Mouse (Mus musculus): ENCODE results near the gene Bbs9. TPM values are rescaled to one million over a fixed set of nuclear protein-coding genes. Genes with fewer than 3 reads are reported as not detected.

Bbs9 gene
- polyA plus RNA-seq, 1 experiment from 2014 or later = 20.4 TPM

DNA sequence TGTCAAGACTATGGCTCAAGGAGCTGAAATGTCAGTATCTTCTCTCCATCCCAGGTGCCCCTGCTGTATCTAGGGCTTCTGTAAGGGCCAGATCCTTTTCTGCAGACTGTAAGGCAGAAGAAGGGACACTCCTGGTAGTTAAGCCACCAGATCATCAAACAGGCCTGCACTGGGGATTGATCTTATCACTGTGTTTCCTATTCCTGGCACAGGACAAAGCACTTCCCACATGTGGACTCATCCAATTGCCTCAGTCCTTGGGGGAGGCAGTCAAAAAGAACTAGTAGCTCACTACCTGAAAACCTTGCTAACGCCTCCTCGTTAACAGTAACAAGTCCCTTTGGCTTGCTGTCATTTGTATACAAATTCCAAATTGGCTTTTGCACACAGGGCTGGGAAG is 336.4 kb downstream of the Bbs9 start:
- H3K9me3 ChIP-seq = no peaks in the 10 kb centered on the region
- 64% methylated on average over 2 of the region's 2 CpGs for WGBS
- no peaks in the 10 kb centered on the region for H3K4me1 ChIP-seq
- H3K36me3 ChIP-seq (replicated peaks) = no peaks in the 10 kb centered on the region
- H3K4me2 ChIP-seq = no peak overlapping the region
- H3K9ac ChIP-seq = no peak overlapping the region
- H3K4me3 ChIP-seq (replicated peaks) = no peak overlapping the region
- H3K27ac ChIP-seq = no peak overlapping the region
- ATAC-seq (ENCODE audit: low FRiP score) = no peak
- no peaks in the 10 kb centered on the region for H3K27me3 ChIP-seq

DNA sequence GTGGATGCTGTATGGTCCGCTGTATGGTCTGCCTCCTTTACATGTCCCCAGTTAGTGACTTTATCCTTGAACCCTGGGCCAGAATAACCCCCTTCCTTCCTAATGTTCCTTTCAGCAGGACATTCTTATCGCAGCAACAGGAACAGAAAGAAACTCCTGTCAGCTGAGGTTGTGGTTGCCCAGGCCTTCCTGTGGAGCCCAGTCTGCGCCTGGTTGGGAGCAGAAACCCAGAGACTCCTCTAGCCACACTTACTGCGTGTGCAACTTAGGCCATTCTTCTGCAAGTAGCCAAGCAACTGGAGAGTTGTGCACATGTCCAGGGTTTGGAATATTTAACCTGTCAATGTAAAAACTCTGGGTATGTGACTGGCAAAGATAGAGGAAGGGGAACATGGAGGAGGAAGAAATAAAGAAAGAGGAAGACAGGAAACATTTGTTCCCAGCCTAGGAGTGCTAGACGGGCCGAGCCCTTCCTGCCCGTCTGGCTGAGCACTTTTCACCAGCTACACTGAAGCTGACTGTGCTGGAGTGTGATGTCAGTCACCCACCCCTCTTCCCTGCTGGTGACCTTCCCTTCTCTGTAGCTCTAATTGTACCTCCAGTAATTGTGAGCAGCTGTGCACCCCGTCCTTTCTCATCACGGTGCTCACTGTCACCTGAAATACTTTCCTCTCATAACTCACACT is 339.0 kb downstream of the Bbs9 start:
- no peaks in the 10 kb centered on the region for H3K36me3 ChIP-seq (replicated peaks)
- no peaks in the 10 kb centered on the region for H3K9me3 ChIP-seq
- no peak overlapping the region for H3K4me3 ChIP-seq (replicated peaks)
- H3K4me1 ChIP-seq = no peaks in the 10 kb centered on the region
- WGBS = 69% methylated on average over 9 of the region's 9 CpGs
- no peaks in the 10 kb centered on the region for H3K27me3 ChIP-seq
- peak; percentile 44; the same call in 1 of the 2 replicates for ATAC-seq (ENCODE audit: low FRiP score)
- no peak overlapping the region for H3K27ac ChIP-seq
- no peak overlapping the region for H3K9ac ChIP-seq
- H3K4me2 ChIP-seq = no peak overlapping the region

DNA sequence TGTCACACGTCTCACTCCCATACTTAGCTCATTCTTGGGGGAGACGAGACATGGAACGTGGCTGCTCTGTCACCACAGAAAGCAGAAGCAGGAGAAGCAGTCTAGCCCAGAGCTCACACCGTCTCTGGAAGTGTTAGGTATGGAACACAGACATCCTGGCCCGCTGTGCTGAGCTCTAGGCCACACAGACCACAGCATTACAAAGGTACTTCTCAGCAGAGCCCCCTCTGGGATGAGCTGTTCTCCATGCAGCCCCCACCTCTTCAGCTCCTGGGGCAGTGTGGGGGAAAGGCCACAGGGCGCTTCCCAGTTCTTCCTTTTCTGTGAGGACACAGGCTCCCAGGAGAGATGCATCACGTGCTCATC is 339.6 kb downstream of the Bbs9 start:
- H3K4me3 ChIP-seq (replicated peaks) = no peak overlapping the region
- H3K9ac ChIP-seq = no peak overlapping the region
- no peaks in the 10 kb centered on the region for H3K4me1 ChIP-seq
- H3K27me3 ChIP-seq = no peaks in the 10 kb centered on the region
- H3K9me3 ChIP-seq = no peaks in the 10 kb centered on the region
- no peak overlapping the region for H3K4me2 ChIP-seq
- WGBS = 61% methylated on average over 7 of the region's 7 CpGs
- ATAC-seq (ENCODE audit: low FRiP score) = 0 out of 2 replicates have a peak, but pooled peaks have one; percentile 17
- H3K27ac ChIP-seq = no peak overlapping the region
- no peaks in the 10 kb centered on the region for H3K36me3 ChIP-seq (replicated peaks)

DNA sequence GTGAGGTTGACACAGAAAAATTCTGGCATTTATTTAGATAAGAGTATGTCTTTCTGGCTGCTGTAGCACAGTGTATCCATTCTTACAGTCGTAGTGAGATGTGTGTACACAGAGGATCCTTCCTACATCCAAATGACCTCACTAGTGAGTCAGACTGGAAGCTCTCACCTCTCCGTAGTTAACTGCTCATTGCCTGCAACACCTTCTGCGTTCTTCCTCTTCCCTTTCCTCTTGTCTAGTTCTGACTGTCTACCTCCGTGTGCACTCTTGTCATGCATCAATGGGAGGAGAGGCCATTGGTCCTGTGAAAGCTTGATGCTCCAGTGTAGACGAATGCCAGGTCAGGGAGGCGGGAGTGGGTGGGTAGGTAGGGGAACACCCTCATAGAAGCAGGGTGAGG is 344.0 kb downstream of the Bbs9 start:
- no peak overlapping the region for H3K4me2 ChIP-seq
- no peak overlapping the region for H3K4me3 ChIP-seq (replicated peaks)
- H3K9me3 ChIP-seq = no peaks in the 10 kb centered on the region
- peaks cover 6% of the 10 kb centered on the region; the same call in 1 of the 2 replicates for H3K4me1 ChIP-seq
- 91% methylated on average over 6 of the region's 6 CpGs for WGBS
- no peaks in the 10 kb centered on the region for H3K36me3 ChIP-seq (replicated peaks)
- ATAC-seq (ENCODE audit: low FRiP score) = no peak
- H3K27ac ChIP-seq = no peak overlapping the region
- H3K27me3 ChIP-seq = peaks cover 10% of the 10 kb centered on the region
- H3K9ac ChIP-seq = no peak overlapping the region

DNA sequence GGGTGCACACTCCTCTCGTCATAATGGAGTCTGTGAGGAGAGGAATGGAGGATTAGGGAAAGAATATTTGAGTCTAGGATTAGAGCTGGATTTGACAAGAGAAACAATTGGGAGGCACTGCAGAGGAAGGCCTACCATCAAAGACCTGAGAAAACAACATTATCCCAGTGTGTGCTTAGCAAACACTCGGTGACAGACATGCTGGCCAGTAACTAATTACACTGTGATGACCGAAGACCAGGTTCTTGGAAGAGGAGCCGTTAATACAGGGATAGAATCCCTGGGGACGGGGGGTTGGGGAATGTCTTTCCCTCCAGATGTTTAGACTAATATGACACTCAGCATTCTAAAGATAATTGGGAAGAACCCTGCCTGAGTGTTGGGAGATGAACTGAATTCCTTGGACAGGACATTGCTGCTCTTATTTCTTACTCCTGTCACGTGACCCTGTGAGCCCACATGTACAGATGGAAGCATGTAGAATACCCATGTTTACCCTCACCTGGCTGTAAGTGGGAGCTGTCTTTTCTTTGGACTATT is 345.2 kb downstream of the Bbs9 start:
- 20% methylated on average over 6 of the region's 6 CpGs for WGBS
- H3K27me3 ChIP-seq = peaks cover 19% of the 10 kb centered on the region
- no peaks in the 10 kb centered on the region for H3K36me3 ChIP-seq (replicated peaks)
- no peak overlapping the region for H3K9ac ChIP-seq
- H3K27ac ChIP-seq = no peak overlapping the region
- peak; percentile 37; the same call in 1 of the 2 replicates for ATAC-seq (ENCODE audit: low FRiP score)
- H3K4me1 ChIP-seq = peaks cover 13% of the 10 kb centered on the region
- H3K4me2 ChIP-seq = no peak overlapping the region
- no peak overlapping the region for H3K4me3 ChIP-seq (replicated peaks)
- H3K9me3 ChIP-seq = no peaks in the 10 kb centered on the region

DNA sequence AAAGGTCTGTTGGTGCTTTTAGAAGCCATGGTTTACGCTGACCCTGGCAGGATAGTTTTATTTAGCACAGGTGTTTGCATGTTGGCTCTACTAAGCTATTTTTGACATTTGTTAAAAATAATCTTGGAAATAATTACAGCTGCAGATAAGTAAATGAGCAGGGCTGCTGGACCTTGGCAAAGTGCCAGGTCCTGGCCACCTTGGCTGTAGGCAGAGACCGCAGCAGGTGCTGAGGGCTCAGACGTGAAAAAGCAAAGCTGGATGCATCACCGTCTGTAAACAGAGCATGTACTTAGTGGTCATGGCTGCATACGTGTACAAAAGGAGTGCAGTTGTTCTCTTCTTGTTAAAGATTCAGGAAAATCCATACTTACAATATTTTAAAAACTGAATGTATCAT is 347.3 kb downstream of the Bbs9 start:
- Histone ChIP-seq H3K27ac (no peak overlapping the region), H3K4me1 (peaks cover 16% of the 10 kb centered on the region), H3K27me3 (peaks cover 19% of the 10 kb centered on the region), H3K9me3 (no peaks in the 10 kb centered on the region), H3K9ac (no peak overlapping the region), H3K36me3 (replicated peaks) (no peaks in the 10 kb centered on the region), H3K4me3 (replicated peaks) (no peak overlapping the region), H3K4me2 (no peak overlapping the region)
- no peak for ATAC-seq (ENCODE audit: low FRiP score)
- 75% methylated on average over 5 of the region's 5 CpGs for WGBS

DNA sequence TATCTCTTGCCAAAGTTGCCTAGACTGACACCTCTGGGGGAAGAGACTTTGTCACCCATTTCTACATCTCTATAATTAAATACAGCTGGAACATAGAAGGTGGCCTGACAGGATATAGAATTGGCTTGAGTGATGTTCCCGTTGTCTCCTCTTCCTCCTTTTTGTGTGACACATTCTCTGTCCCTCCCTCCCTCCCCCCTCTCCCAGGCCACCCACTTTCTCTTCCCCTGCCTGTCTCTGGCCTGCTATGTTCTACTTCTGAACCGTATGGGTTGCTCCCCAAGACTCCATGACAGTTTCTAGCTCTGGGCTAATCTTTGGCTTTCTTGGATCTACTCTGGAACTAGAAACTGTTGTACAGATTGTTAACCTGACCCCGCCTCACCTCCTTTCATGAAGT is 348.3 kb downstream of the Bbs9 start:
- peaks cover 16% of the 10 kb centered on the region for H3K4me1 ChIP-seq
- H3K36me3 ChIP-seq (replicated peaks) = no peaks in the 10 kb centered on the region
- no peaks in the 10 kb centered on the region for H3K9me3 ChIP-seq
- peaks cover 25% of the 10 kb centered on the region for H3K27me3 ChIP-seq
- H3K9ac ChIP-seq = no peak overlapping the region
- H3K27ac ChIP-seq = no peak overlapping the region
- WGBS = 55% methylated on average over 3 of the region's 3 CpGs
- ATAC-seq (ENCODE audit: low FRiP score) = no peak
- no peak overlapping the region for H3K4me2 ChIP-seq
- no peak overlapping the region for H3K4me3 ChIP-seq (replicated peaks)

DNA sequence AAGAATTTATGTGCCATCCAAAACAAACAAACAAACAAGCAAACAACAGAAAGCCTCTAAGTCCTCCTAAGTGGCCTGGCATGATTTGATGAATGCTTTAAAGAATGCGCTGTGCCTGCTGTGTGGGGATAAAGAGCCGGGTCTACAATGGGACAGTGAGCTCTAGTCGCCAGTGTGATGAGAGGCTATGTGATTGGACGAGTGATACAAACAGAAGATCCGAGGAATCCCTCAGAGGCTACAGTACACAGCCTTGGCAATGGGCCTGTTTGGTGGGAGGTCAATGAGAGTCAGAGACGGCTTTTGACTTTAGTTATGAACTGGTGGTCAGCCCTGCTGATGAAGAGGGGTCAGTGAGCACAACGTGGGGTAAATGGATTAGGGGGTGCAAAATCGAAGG is 349.4 kb downstream of the Bbs9 start:
- Histone ChIP-seq H3K27me3 (peaks cover 29% of the 10 kb centered on the region), H3K4me2 (no peak overlapping the region), H3K4me1 (peaks cover 16% of the 10 kb centered on the region), H3K4me3 (replicated peaks) (no peak overlapping the region), H3K36me3 (replicated peaks) (no peaks in the 10 kb centered on the region), H3K9me3 (no peaks in the 10 kb centered on the region), H3K27ac (no peak overlapping the region), H3K9ac (no peak overlapping the region)
- no peak for ATAC-seq (ENCODE audit: low FRiP score)
- WGBS = 17% methylated on average over 8 of the region's 8 CpGs

DNA sequence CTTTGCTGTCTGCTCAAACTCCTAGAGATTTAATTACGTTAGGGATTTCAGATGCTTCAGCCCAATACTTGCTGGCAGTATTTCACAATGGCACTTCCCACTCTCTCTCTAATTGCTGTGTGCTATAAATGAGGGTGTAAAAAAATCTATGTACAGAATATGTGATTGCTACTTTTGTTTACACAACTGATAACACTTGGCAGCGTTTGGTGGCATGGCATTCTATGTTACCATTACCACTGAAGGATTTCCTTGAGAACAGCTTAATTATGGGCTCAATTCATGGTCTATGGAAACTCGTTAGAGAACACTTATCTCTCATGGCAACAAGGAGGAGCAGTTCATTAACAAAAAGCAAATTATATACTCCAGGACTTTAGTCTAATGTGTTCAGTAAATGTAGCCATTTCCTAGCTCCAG is 351.1 kb downstream of the Bbs9 start:
- H3K27ac ChIP-seq = no peak overlapping the region
- peaks cover 9% of the 10 kb centered on the region for H3K4me1 ChIP-seq
- H3K9me3 ChIP-seq = no peaks in the 10 kb centered on the region
- WGBS = 24% methylated on average over 3 of the region's 3 CpGs
- H3K4me3 ChIP-seq (replicated peaks) = no peak overlapping the region
- H3K9ac ChIP-seq = no peak overlapping the region
- H3K4me2 ChIP-seq = no peak overlapping the region
- H3K36me3 ChIP-seq (replicated peaks) = no peaks in the 10 kb centered on the region
- H3K27me3 ChIP-seq = peaks cover 33% of the 10 kb centered on the region
- ATAC-seq (ENCODE audit: low FRiP score) = peak; percentile 58; the same call in 1 of the 2 replicates

DNA sequence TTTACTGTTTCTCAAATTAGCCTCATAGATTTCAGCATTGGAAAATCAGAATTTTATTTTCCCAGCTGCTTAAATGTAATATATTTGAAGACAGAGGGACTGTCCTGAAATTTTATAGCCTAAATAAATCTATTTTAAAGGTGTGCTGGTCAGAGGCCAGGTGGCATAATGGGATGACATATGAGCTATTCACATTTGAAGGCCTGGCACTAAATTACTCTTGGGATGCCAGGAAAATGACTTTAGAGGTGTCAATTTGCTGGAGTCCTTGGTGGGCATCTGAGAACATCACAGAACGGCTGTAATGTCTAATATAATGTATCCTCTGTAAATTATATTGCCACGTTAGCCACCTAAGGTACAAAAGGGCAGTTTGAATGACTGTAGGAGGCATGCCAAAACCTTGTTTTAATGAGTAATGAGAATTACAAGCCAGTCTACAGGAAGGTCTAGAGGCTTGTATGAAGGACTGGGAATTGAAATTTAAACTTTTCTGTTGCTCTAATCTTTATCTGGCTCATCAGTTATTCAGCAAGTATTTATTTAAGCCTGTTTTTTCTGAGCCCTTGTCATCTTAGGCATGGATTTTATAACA is 351.8 kb downstream of the Bbs9 start:
- no peak overlapping the region for H3K4me3 ChIP-seq (replicated peaks)
- no peaks in the 10 kb centered on the region for H3K9me3 ChIP-seq
- peaks cover 9% of the 10 kb centered on the region for H3K4me1 ChIP-seq
- 68% methylated on average over 2 of the region's 2 CpGs for WGBS
- no peak for ATAC-seq (ENCODE audit: low FRiP score)
- no peak overlapping the region for H3K9ac ChIP-seq
- H3K36me3 ChIP-seq (replicated peaks) = no peaks in the 10 kb centered on the region
- H3K4me2 ChIP-seq = no peak overlapping the region
- peaks cover 32% of the 10 kb centered on the region for H3K27me3 ChIP-seq
- H3K27ac ChIP-seq = no peak overlapping the region

DNA sequence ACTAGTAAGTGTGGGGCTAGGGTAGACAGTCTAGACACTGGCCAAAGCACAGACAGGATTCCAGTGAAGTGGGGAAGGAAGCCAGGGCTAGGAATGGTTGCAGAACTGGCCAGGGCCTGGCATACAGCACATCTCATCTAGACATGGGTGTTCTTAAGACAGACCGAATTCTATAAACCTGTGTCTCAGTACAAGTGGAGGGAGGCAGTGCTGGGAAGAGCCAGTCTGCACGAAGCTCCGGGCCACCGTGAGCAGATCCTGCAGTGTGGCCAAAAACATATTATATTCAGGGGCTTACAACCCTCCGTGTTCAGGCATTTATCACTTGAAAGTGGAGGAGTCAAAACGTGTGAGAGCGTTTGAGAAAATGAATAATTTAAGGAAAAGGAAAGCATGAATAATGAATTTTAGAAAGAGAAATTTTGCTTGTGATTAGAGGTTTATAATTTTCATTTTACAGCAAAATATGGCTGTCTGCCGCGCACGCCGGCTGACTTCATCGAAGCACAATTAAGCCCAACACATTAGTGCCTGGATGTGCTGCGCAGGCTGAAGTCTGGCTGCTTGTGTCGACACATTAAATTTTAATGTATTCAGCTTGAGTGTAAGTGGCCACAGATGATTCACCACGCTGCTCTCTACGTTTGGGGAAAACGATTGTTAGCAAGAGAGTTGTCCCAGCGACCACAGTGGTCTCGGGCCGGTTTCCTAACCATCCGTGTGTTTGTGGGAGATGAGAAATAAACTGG is 353.9 kb downstream of the Bbs9 start:
- Histone ChIP-seq H3K4me3 (replicated peaks) (no peak overlapping the region), H3K4me1 (peaks cover 9% of the 10 kb centered on the region), H3K36me3 (replicated peaks) (no peaks in the 10 kb centered on the region), H3K27ac (no peak overlapping the region), H3K4me2 (no peak overlapping the region), H3K9me3 (no peaks in the 10 kb centered on the region), H3K27me3 (peaks cover 25% of the 10 kb centered on the region), H3K9ac (no peak overlapping the region)
- WGBS = 77% methylated on average over 21 of the region's 21 CpGs
- ATAC-seq (ENCODE audit: low FRiP score) = no peak

DNA sequence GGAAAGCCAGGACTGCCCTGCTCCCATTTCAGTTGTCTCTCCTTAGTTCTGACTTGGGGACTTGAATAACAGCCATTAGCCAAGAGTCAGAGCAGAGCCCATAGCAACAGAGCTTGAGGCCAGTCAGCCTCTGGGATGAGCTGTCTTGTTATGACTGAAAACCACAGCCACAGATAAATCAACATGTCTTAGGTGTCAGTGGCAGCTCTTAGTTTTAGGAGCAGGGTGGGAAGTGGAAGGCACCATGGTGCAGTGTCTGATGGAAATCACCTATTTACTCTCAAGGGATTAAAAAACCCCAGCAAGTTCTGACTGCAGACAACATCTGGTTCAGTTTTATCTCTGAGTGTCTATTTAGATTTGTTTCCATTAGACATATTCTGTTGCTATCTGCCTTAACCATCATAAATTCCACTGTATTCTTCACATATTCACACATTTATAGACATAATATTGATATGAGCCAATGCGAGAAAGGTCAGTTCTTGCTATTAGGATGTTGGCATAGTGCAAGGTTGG is 359.5 kb downstream of the Bbs9 start:
- H3K27me3 ChIP-seq = peaks cover 6% of the 10 kb centered on the region
- ATAC-seq (ENCODE audit: low FRiP score) = no peak
- H3K4me2 ChIP-seq = no peak overlapping the region
- no peak overlapping the region for H3K4me3 ChIP-seq (replicated peaks)
- 98% methylated on average over 1 of the region's 1 CpGs for WGBS
- H3K9ac ChIP-seq = no peak overlapping the region
- no peaks in the 10 kb centered on the region for H3K36me3 ChIP-seq (replicated peaks)
- H3K9me3 ChIP-seq = no peaks in the 10 kb centered on the region
- peaks cover 14% of the 10 kb centered on the region for H3K4me1 ChIP-seq
- no peak overlapping the region for H3K27ac ChIP-seq

Data from forebrain, embryonic 12.5 days (tissue).